Mouse (Mus musculus) limb, embryonic 10.5 days (tissue): ENCODE results near the gene Baz2b. TPM values are rescaled to one million over a fixed set of nuclear protein-coding genes. Genes with fewer than 3 reads are reported as not detected.

Source experiments
- DNase-seq: peaks from one replicate; pipeline ENCODE4 v3.0.0-alpha.2; 2017; ENCODE audit warnings: low spot score
- H3K27ac ChIP-seq: fragments of 300-500 bp; sonication (generic); 2 replicates; pipeline ENCODE4 v1.5.1; 2016; ENCODE audit warnings: mild to moderate bottlenecking
- H3K27me3 ChIP-seq: fragments of 300-500 bp; sonication (generic); 2 replicates; pipeline ENCODE4 v1.6.1; 2016; ENCODE audit warnings: low read depth, mild to moderate bottlenecking; ENCODE audit not compliant: poor library complexity, severe bottlenecking
- H3K36me3 ChIP-seq: fragments of 300-500 bp; sonication (generic); 2 replicates; pipeline ENCODE4 v1.6.1; 2016; ENCODE audit warnings: mild to moderate bottlenecking, moderate library complexity
- H3K4me1 ChIP-seq: fragments of 300-500 bp; sonication (generic); 2 replicates; pipeline ENCODE4 v1.6.1; 2016
- H3K4me3 ChIP-seq: fragments of 300-500 bp; sonication (generic); 2 replicates; pipeline ENCODE4 v1.5.1; 2016; ENCODE audit warnings: mild to moderate bottlenecking, moderate library complexity
- H3K9me3 ChIP-seq: fragments of 300-500 bp; sonication (generic); replicated peaks from 2 replicates; pipeline ENCODE4 v1.6.1; 2016; ENCODE audit warnings: mild to moderate bottlenecking
- WGBS: fragments of 180-500 bp; shearing (Covaris S2); methylation state at CpG from one replicate; pipeline ENCODE4 v1.1.7; 2016; 5-methylcytosine and 5-hydroxymethylcytosine counted together
- polyA plus RNA-seq: library from polyadenylated mRNA; unstranded; fragments of >200 nt; fragmentation: Nextera tagmentation; extraction: Ambion mirVana; gene quantifications from 2 replicates; pipeline ENCODE4 v1.2.1, GENCODE M21; 2016

Gene Baz2b
- polyA plus RNA-seq, 1 experiment from 2014 or later = 58.8 TPM

GRCm38 (mm10) chr2:59908048-59908447, 301.6 kb downstream of the Baz2b start:
- Histone ChIP-seq H3K4me1 (no peaks in the 10 kb centered on the region), H3K4me3 (no peak overlapping the region), H3K27ac (no peak overlapping the region), H3K27me3 (no peaks in the 10 kb centered on the region), H3K9me3 (no peaks in the 10 kb centered on the region), H3K36me3 (peaks cover 70% of the 10 kb centered on the region)
- 91% methylated on average over 9 of the region's 9 CpGs for WGBS
- no peak for DNase-seq

- Histone ChIP-seq H3K27ac (no peak overlapping the region), H3K4me1 (no peaks in the 10 kb centered on the region), H3K9me3 (no peaks in the 10 kb centered on the region), H3K4me3 (no peak overlapping the region), H3K36me3 (peaks cover 70% of the 10 kb centered on the region), H3K27me3 (no peaks in the 10 kb centered on the region)
- no peak for DNase-seq
- 90% methylated on average over 7 of the region's 7 CpGs for WGBS
Measured at GRCm38 (mm10) chr2:59904007-59904406, 305.6 kb downstream of the Baz2b start.

GRCm38 (mm10) chr2:59898666-59899065, 311.0 kb downstream of the Baz2b start:
- no peak overlapping the region for H3K27ac ChIP-seq
- no peaks in the 10 kb centered on the region for H3K27me3 ChIP-seq
- DNase-seq = no peak
- H3K9me3 ChIP-seq = no peaks in the 10 kb centered on the region
- no peak overlapping the region for H3K4me3 ChIP-seq
- no peaks in the 10 kb centered on the region for H3K4me1 ChIP-seq
- 82% methylated on average over 4 of the region's 4 CpGs for WGBS
- peaks cover 60% of the 10 kb centered on the region for H3K36me3 ChIP-seq

DNA sequence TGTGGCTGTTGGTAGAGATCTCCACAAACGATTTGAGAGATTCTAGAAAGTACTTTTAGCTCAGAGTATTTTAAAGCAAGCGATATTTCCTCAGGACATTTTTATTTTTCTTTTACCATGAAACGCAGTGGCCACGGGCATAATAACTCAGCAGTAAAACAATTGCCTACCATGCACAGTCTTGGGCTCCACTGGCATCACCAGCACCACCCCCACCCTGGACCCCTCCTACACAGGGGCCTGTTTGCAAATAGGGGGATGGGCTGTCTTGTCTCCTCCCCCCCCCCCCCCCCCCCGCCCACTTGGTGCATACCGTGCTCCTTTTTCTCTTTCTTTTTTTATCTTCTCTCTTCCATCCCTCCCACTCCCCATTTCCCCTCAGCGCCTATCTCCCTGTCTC, 311.5 kb downstream of the Baz2b start:
- Histone ChIP-seq H3K4me3 (no peak overlapping the region), H3K27ac (no peak overlapping the region), H3K36me3 (peaks cover 61% of the 10 kb centered on the region), H3K27me3 (no peaks in the 10 kb centered on the region), H3K4me1 (no peaks in the 10 kb centered on the region), H3K9me3 (no peaks in the 10 kb centered on the region)
- 91% methylated on average over 6 of the region's 7 CpGs for WGBS
- no peak for DNase-seq

DNA sequence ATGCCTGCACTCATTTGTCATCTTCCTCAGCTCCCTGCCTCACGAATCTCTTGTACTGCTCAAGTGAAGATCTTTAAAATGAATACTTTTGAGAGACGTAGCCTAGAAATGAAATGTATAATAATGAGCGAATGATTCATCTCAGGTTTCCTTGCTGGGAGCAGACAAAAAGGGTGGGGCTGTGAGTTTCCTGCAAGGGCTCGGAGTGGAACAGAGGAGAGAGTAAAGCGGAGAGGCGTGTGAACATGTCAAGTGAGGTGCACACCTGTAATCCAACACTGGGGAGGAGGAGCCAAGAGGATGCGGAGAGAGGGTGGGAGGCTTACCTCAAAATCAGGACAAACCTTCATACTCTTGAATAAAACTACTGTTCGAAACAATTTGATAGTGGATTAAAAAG, 312.8 kb downstream of the Baz2b start:
- no peaks in the 10 kb centered on the region for H3K27me3 ChIP-seq
- no peaks in the 10 kb centered on the region for H3K4me1 ChIP-seq
- DNase-seq = no peak
- no peak overlapping the region for H3K27ac ChIP-seq
- no peak overlapping the region for H3K4me3 ChIP-seq
- WGBS = 81% methylated on average over 8 of the region's 8 CpGs
- no peaks in the 10 kb centered on the region for H3K9me3 ChIP-seq
- H3K36me3 ChIP-seq = peaks cover 59% of the 10 kb centered on the region

DNA sequence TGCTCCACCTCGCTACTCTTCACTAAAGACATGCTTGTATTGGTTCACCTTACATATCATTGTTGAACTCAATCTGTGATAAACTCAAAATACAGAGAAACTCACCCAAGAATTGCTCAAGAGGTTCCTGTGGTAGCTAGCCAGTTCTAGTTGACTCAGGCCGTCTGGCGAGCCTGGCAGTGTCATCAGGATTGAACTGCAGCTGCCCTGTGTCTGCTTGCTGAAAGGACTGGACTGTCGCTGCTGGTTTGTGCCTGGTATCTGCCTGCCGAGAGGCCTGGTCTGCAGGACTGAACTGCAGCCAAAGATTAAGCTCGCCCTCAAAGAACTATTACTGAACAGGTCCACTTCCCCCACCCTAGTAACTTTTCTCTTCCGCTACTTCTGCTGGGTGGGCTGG, 313.2 kb downstream of the Baz2b start:
- no peak for DNase-seq
- Histone ChIP-seq H3K36me3 (peaks cover 55% of the 10 kb centered on the region), H3K27ac (no peak overlapping the region)

GRCm38 (mm10) chr2:59889699-59890098, 319.9 kb downstream of the Baz2b start:
- Histone ChIP-seq H3K4me3 (no peak overlapping the region), H3K36me3 (peaks cover 15% of the 10 kb centered on the region), H3K27me3 (no peaks in the 10 kb centered on the region), H3K9me3 (no peaks in the 10 kb centered on the region), H3K4me1 (no peaks in the 10 kb centered on the region), H3K27ac (no peak overlapping the region)
- 71% methylated on average over 6 of the region's 6 CpGs for WGBS
- DNase-seq = no peak

More for the DNA sequence above, 313.2 kb downstream of the Baz2b start:
- Histone ChIP-seq H3K4me3 (no peak overlapping the region), H3K9me3 (no peaks in the 10 kb centered on the region), H3K27me3 (no peaks in the 10 kb centered on the region), H3K4me1 (no peaks in the 10 kb centered on the region)
- 86% methylated on average over 7 of the region's 7 CpGs for WGBS

DNA sequence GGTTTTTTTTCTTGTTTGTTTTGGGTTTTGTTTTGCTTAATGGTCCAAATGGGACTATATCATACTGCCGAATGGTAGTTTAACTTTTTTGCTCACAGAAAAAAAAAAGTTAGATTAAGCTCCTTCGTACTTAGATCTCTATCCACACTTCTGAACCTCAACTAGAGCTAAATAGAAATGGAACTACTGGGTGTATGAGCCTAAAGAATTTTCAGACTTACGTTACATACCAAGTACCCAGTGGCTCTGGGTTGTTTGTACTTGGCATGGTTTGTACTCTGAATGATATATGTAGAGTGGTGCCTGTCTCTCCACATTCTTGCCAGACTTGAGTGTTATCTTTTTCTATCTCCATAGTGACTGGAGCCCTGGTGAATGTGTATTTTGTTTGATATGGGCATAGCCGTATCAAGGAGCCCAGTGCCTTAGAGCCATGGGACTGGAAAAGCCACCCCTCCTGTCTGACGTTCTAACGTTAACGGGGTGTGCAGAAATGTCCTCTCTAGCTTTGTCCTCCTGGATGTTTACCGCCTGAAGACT, 326.8 kb downstream of the Baz2b start:
- peaks cover 20% of the 10 kb centered on the region for H3K36me3 ChIP-seq
- H3K4me1 ChIP-seq = peaks cover 10% of the 10 kb centered on the region; the same call in 1 of the 2 replicates
- 78% methylated on average over 8 of the region's 8 CpGs for WGBS
- H3K4me3 ChIP-seq = peak overlapping the region; percentile 63
- no peak for DNase-seq
- H3K27ac ChIP-seq = peak overlapping the region; percentile 89
- no peaks in the 10 kb centered on the region for H3K27me3 ChIP-seq
- no peaks in the 10 kb centered on the region for H3K9me3 ChIP-seq

DNA sequence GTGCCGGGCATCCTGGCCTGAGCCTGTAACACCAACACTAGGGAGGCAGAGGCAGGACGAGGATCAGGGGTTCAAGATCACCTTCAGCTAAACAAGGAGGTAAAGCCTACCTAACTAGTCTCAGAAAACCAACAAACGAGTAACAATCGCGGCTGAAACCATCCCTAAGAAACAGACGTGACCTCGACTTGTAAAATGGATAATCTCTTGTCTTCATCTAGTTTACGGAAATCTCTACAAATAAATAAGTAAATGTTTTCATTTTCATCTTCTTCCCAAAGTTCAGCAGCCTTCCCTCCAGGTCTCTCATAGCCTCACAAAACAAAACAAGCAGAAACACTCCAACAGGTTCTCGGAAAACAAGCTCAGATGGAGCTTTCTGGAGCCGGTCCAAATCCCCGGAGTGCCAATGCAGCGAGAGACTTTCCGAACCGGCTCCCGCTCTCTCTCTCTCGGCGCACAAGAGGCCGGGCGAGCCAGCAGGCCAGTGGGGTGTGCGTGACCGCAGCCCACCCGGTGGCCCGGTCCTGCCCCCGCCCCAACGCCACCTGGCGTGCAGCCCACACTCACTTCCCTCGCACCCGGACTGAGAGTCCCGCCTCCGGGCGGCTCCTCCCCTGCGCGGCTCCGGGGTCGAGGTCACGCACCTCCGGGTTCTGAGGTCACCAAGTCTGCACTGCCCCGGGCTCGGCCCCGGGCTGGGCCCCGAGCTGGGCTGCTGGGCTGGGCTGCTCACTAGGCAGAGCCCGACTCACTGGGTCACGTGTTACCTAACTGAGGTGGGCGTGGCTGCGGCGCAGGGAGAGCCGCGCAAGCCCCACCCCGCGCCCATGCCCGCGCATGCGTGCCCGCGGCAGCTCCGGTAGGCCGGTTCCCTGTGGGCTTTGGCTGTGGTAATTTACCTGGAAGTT, 327.6 kb downstream of the Baz2b start, which contains the start of gene Wdsub1:
Wdsub1 (minus strand) TSS at position 761 of the 911 bp plus-strand sequence.
- WGBS = 7% methylated on average over 57 of the region's 57 CpGs
- Histone ChIP-seq H3K27ac (peak within 1 kb of the TSS; percentile 89), H3K36me3 (peaks cover 24% of the 10 kb centered on the region)

DNA sequence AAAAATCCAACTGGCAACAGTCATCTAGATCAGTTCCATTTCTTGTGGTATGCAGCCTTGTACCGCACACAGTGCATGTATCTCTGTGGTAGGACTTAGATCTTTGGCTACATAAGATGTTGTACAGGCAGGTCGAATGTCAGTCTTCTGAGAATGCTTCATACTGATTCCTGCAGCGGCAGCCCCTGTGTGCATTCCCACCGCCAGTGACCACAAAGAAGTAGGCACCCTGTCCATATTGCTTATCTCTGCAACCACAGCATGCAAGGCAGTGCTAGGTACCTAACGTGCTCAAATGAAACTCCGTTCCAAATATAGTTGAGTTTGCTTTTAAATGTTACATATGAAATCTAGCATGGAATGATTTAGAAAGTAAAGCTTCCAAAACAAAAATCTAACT, 328.2 kb downstream of the Baz2b start:
- H3K27ac ChIP-seq = no peak overlapping the region; the same call in 1 of the 2 replicates

More for the DNA sequence above, 327.6 kb downstream of the Baz2b start, which contains the start of gene Wdsub1:
- no peaks in the 10 kb centered on the region for H3K9me3 ChIP-seq
- H3K4me1 ChIP-seq = peaks cover 10% of the 10 kb centered on the region; the same call in 1 of the 2 replicates
- peak; percentile 92 for DNase-seq
- H3K4me3 ChIP-seq = peak within 1 kb of the TSS; percentile 63
- H3K27me3 ChIP-seq = no peaks in the 10 kb centered on the region

DNA sequence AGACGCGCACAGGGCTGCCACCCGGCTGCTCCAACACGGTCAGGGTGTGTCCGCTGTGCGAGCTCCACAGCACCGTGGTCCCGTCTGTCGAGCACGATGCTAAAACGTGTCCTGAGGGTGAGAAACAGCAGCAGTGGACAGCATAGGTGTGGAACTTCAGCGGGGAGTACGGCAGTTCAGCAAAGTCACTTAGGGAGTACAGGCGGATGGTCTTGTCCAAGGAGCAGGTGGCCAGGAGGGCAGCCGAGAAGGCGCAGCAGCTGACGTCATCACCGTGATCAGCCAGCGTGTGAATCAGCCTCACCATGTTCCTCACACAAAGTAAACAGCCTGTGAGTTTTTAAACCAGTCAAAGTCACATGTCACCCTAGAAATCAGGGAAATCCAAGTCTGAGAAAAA, 331.4 kb downstream of the Baz2b start:
- Histone ChIP-seq H3K4me3 (no peak overlapping the region), H3K4me1 (peaks cover 10% of the 10 kb centered on the region; the same call in 1 of the 2 replicates), H3K9me3 (no peaks in the 10 kb centered on the region), H3K27me3 (no peaks in the 10 kb centered on the region), H3K36me3 (peaks cover 24% of the 10 kb centered on the region), H3K27ac (no peak overlapping the region)
- 69% methylated on average over 19 of the region's 19 CpGs for WGBS
- no peak for DNase-seq

More for the DNA sequence above, 328.2 kb downstream of the Baz2b start:
- H3K4me1 ChIP-seq = peaks cover 10% of the 10 kb centered on the region; the same call in 1 of the 2 replicates
- peaks cover 24% of the 10 kb centered on the region for H3K36me3 ChIP-seq
- DNase-seq = no peak
- no peaks in the 10 kb centered on the region for H3K9me3 ChIP-seq
- WGBS = 84% methylated on average over 6 of the region's 6 CpGs
- peak overlapping the region; percentile 63 for H3K4me3 ChIP-seq
- H3K27me3 ChIP-seq = no peaks in the 10 kb centered on the region

GRCm38 (mm10) chr2:59877335-59877734, 332.3 kb downstream of the Baz2b start:
- H3K36me3 ChIP-seq = peaks cover 30% of the 10 kb centered on the region
- no peak overlapping the region for H3K4me3 ChIP-seq
- no peak overlapping the region for H3K27ac ChIP-seq
- 91% methylated on average over 4 of the region's 4 CpGs for WGBS
- 0 out of 2 replicates have a peak, but pooled peaks cover 6% of the 10 kb centered on the region for H3K4me1 ChIP-seq
- no peaks in the 10 kb centered on the region for H3K27me3 ChIP-seq
- no peaks in the 10 kb centered on the region for H3K9me3 ChIP-seq
- DNase-seq = no peak

GRCm38 (mm10) chr2:59876482-59876881, 333.2 kb downstream of the Baz2b start:
- no peaks in the 10 kb centered on the region for H3K9me3 ChIP-seq
- no peaks in the 10 kb centered on the region for H3K27me3 ChIP-seq
- WGBS = 94% methylated on average over 15 of the region's 15 CpGs
- peaks cover 39% of the 10 kb centered on the region for H3K36me3 ChIP-seq
- no peak overlapping the region for H3K27ac ChIP-seq
- no peak overlapping the region for H3K4me3 ChIP-seq
- DNase-seq = no peak
- H3K4me1 ChIP-seq = no peaks in the 10 kb centered on the region
